Comparison of ENCODE assay signal across 8 mouse cellular contexts in genomic region chr2:26933304-26934055, GRCm38 (mm10). TPM values are rescaled to one million over a fixed set of nuclear protein-coding genes. Genes with fewer than 3 reads are reported as not detected.
DNase-seq lines count a peak whose midpoint lies in the region; ATAC-seq lines count a peak whose summit lies in the region.

TSS of gene Surf4 (minus strand) at chr2:26933928.
TSS of gene Stkld1 (plus strand) at chr2:26934047.

- DNase-seq in adrenal gland, adult (ENCODE audit: inconsistent age in 2 of 2, low spot score in 1 of 2): peak; percentile 97
- peak; percentile 96 for DNase-seq in embryo, embryonic 10 days (ENCODE audit: low spot score)
- DNase-seq in gastrocnemius, postnatal 10 days: peak; percentile 94
- DNase-seq in left cerebral cortex, adult 9 months (ENCODE audit: low spot score in 2 of 2): peak; percentile 76 to 91
- DNase-seq in right cerebral cortex, adult 2 months (ENCODE audit: low spot score in 2 of 2): peak; percentile 85 to 92
- DNase-seq in urinary bladder, postnatal 10 days (ENCODE audit: low spot score): peak; percentile 68

- peaks cover 33% of the 10 kb centered on the region for H3K36me3 ChIP-seq in megakaryocyte, embryonic 14.5 days (replicated peaks; ENCODE audit: low read length)

- H3K4me3 ChIP-seq in megakaryocyte, embryonic 14.5 days (replicated peaks): peak within 1 kb of the TSS; percentile 100

- no peaks in the 10 kb centered on the region for H3K9me3 ChIP-seq in megakaryocyte, embryonic 14.5 days

- H3K27me3 ChIP-seq in megakaryocyte, embryonic 14.5 days (replicated peaks): no peaks in the 10 kb centered on the region

- peaks cover 80% of the 10 kb centered on the region for H3K4me1 ChIP-seq in megakaryocyte, embryonic 14.5 days

- peak; percentile 78 for ATAC-seq in inflammation-experienced regulatory T-cells, adult 6 months

RNA-seq across cellular contexts. Expression of gene Surf4, which starts in this region (rescaled TPM):
- total RNA-seq in gastrocnemius, postnatal 10 days (2021): 10 to 100 TPM; 93.2 to 99.4 TPM
- polyA plus RNA-seq in inflammation-experienced regulatory T-cells, adult 6 months (2017; shearing (Covaris generic)): 100 to 1,000 TPM in 1 of 3 experiments, 10 to 100 TPM in 2; 80.1 to 102 (median 86.7) TPM
- polyA plus RNA-seq in megakaryocyte, embryonic 14.5 days (2012; ENCODE audit: insufficient read depth, low replicate concordance): 144 and 194 TPM in 2 replicates

RNA-seq across cellular contexts. Expression of gene Stkld1, which starts in this region (rescaled TPM):
- total RNA-seq in gastrocnemius, postnatal 10 days (2021): not detected
- polyA plus RNA-seq in inflammation-experienced regulatory T-cells, adult 6 months (2017; shearing (Covaris generic)): under 1 TPM; 0.16 to 0.36 (median 0.34) TPM
- polyA plus RNA-seq in megakaryocyte, embryonic 14.5 days (2012; ENCODE audit: insufficient read depth, low replicate concordance): 0.03 TPM in 1 of 2 replicates, not detected in the other

Comparison
In these comparisons a context has a peak if more than half of its experiments do, and no peak if none do; other contexts are left out.
1. Peak in every context shown above with its lines: DNase-seq, ATAC-seq and H3K4me3 ChIP-seq.